Mouse (Mus musculus): Measurements from ENCODE around the gene Btbd7.

GRCm38 (mm10) chr12:102878031-102878823, at the start of gene Btbd7:
- no peak for TF ChIP-seq CTCF (IDR thresholded peaks at IDR 0.05; ENCODE audit: control insufficient read depth, insufficient read depth, insufficient read length)
- TF ChIP-seq MAX (IDR thresholded peaks at IDR 0.05) = peak; percentile 64
- peak; percentile 80 for TF ChIP-seq USF1 (IDR thresholded peaks at IDR 0.05; ENCODE audit: low read depth)
- TF ChIP-seq MYOG (IDR thresholded peaks at IDR 0.05; ENCODE audit: control insufficient read depth, extremely low read depth, insufficient read length) = no peak

Data from C2C12 (cell line).